Mouse (Mus musculus) mouse embryonic stem cell (cell line): ENCODE results near the gene Ccdc28a.

ENCODE experiments used
- in situ Hi-C, 2 experiments: fragments of 300-500 bp; cut with MboI; formaldehyde crosslinking; loops; 1 replicate in 1 of 2; 3 replicates in 1 of 2; pipeline ENCODE4 v1.14.3; 2019 to 2020; ENCODE audit warnings: low sequenced_read_pairs in 2 of 2, low pct_unique_long_range_greater_than_20kb in 1 of 2, mixed read lengths in 1 of 2; ENCODE audit not compliant: unreplicated experiment in 1 of 2

The Ccdc28a gene

GRCm38 (mm10) chr10:18198286-18199015, 36.3 kb downstream of the Ccdc28a start:
- in situ Hi-C loops: loop anchor here (10.0 to 25.0 kb wide), 2 partner anchors 454 to 461 kb away; no protein-coding TSS in a partner anchor

GRCm38 (mm10) chr10:18197206-18197979, 37.4 kb downstream of the Ccdc28a start:
- in situ Hi-C loops: loop anchor here (10.0 to 25.0 kb wide), 2 partner anchors 453 to 460 kb away; no protein-coding TSS in a partner anchor

GRCm38 (mm10) chr10:18194737-18195141, 40.1 kb downstream of the Ccdc28a start:
- in situ Hi-C loops: loop anchor here (10.0 to 25.0 kb wide), 2 partner anchors 450 to 457 kb away; no protein-coding TSS in a partner anchor

GRCm38 (mm10) chr10:18194156-18194555, 40.6 kb downstream of the Ccdc28a start:
- in situ Hi-C loops: loop anchor here (10.0 to 25.0 kb wide), 2 partner anchors 449 to 457 kb away; no protein-coding TSS in a partner anchor

GRCm38 (mm10) chr10:18193221-18193620, 41.6 kb downstream of the Ccdc28a start:
- in situ Hi-C loops: loop anchor here (10.0 to 25.0 kb wide), 2 partner anchors 448 to 456 kb away; no protein-coding TSS in a partner anchor

- in situ Hi-C loops: loop anchor here (10.0 to 25.0 kb wide), 2 partner anchors 447 to 454 kb away; no protein-coding TSS in a partner anchor
Measured at GRCm38 (mm10) chr10:18191706-18192105, 43.1 kb downstream of the Ccdc28a start.

GRCm38 (mm10) chr10:18189498-18189897, 45.3 kb downstream of the Ccdc28a start:
- in situ Hi-C loops: loop anchor here in 1 of 2 experiments (25.0 kb wide), 1 partner anchor 452 kb away; no protein-coding TSS in a partner anchor

- in situ Hi-C loops: loop anchor here in 1 of 2 experiments (25.0 kb wide), 1 partner anchor 451 kb away; no protein-coding TSS in a partner anchor
Measured at GRCm38 (mm10) chr10:18188564-18188963, 46.2 kb downstream of the Ccdc28a start.

- in situ Hi-C loops: loop anchor here in 1 of 2 experiments (25.0 kb wide), 1 partner anchor 445 kb away; no protein-coding TSS in a partner anchor
Measured at GRCm38 (mm10) chr10:18182246-18182645, 52.6 kb downstream of the Ccdc28a start.

GRCm38 (mm10) chr10:18177304-18177703, 57.5 kb downstream of the Ccdc28a start:
- in situ Hi-C loops: loop anchor here in 1 of 2 experiments (25.0 kb wide), 1 partner anchor 440 kb away; no protein-coding TSS in a partner anchor

GRCm38 (mm10) chr10:18176722-18177121, 58.1 kb downstream of the Ccdc28a start:
- in situ Hi-C loops: loop anchor here in 1 of 2 experiments (25.0 kb wide), 1 partner anchor 439 kb away; no protein-coding TSS in a partner anchor

GRCm38 (mm10) chr10:18175087-18175486, 59.7 kb downstream of the Ccdc28a start:
- in situ Hi-C loops: loop anchor here in 1 of 2 experiments (25.0 kb wide), 1 partner anchor 438 kb away; no protein-coding TSS in a partner anchor
